ENCODE assay signal across 26 mouse cellular contexts in the genomic region with DNA sequence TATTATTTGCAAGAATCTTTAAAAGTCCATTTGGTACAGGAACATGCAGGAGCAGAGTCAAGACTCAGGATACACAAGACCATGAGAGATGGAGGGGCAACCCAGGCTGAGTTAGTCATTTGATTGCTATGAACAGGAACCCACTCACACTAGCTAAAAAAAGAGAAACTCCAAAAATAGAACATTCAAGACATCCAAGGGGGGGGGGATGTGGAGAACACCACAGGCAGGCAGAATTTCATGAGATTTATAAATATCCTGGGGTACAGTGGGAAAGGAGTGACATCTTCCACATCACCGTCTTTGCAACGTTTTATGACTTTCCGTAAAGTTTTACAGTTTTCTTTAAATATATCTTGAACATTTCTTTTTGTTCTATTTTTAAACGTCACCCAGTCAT.
DNase-seq lines count a peak whose midpoint lies in the region; ATAC-seq and TF ChIP-seq lines count a peak whose summit lies in the region.
"Had no signal": no experiment of that assay in that cellular context is flagged by ENCODE, and none has a peak within 500 bp of the region (broad histone marks: within the 10 kb centered on the region; RNA-seq: fewer than 3 reads in every experiment).

No protein-coding gene starts in this region.

- DNase-seq in frontal cortex, postnatal 14 days (ENCODE audit: low spot score in 2 of 2): no peak
- peak; percentile 39 for DNase-seq in layer of hippocampus, adult 9-11 months
- no peak for DNase-seq in layer of hippocampus, postnatal 14 days (ENCODE audit: low spot score in 2 of 2)
- DNase-seq in CH12.LX (ENCODE audit: extremely low read depth): no peak
- no peak for DNase-seq in liver, postnatal 0 days
- DNase-seq: adrenal gland, adult 2 months; adrenal gland, postnatal 14 days; B cell, adult 2 months; cerebellum, adult 11-12 months; cerebellum, adult 8-10 months; cerebellum, postnatal 10 days; cerebellum, postnatal 36 days; embryo, embryonic 11 days; gastrocnemius, postnatal 10 days; gastrocnemius, postnatal 36 days; kidney, adult 11 months had no signal

- H3K4me3 ChIP-seq in CH12.LX (replicated peaks in 1 of 3; ENCODE audit: low read depth in 2 of 3, low read length in 2 of 3, poor library complexity in 1 of 3): no peak overlapping the region
- H3K4me3 ChIP-seq in liver, postnatal 0 days (ENCODE audit: low read depth, low read length): no peak overlapping the region
- H3K4me3 ChIP-seq: embryonic facial prominence, embryonic 10.5 days; embryonic facial prominence, embryonic 13.5 days; erythroblast, embryonic 14.5 days; forebrain, embryonic 12.5 days; heart, embryonic 12.5 days; hindbrain, embryonic 13.5 days; intestine, embryonic 15.5 days had no signal

- TF ChIP-seq EP300 in CH12.LX (IDR thresholded peaks at IDR 0.05; ENCODE audit: low read length): 0 out of 2 replicates have a peak, but pooled peaks have one; percentile 15
- TF ChIP-seq EP300 in liver, postnatal 0 days (IDR thresholded peaks at IDR 0.05; ENCODE audit: low read depth): no peak

- no peaks in the 10 kb centered on the region for H3K9me3 ChIP-seq in CH12.LX (replicated peaks; ENCODE audit: low read length)
- no peaks in the 10 kb centered on the region for H3K9me3 ChIP-seq in liver, postnatal 0 days (ENCODE audit: low read length)
- H3K9me3 ChIP-seq: embryonic facial prominence, embryonic 10.5 days; embryonic facial prominence, embryonic 13.5 days; forebrain, embryonic 12.5 days; heart, embryonic 12.5 days; hindbrain, embryonic 13.5 days; intestine, embryonic 15.5 days had no signal

- H3K27ac ChIP-seq in CH12.LX (ENCODE audit: insufficient read depth, low read depth): no peak overlapping the region
- no peak overlapping the region for H3K27ac ChIP-seq in liver, postnatal 0 days (ENCODE audit: low read depth)
- H3K27ac ChIP-seq: embryonic facial prominence, embryonic 10.5 days; embryonic facial prominence, embryonic 13.5 days; forebrain, embryonic 12.5 days; hindbrain, embryonic 13.5 days; intestine, embryonic 15.5 days had no signal

- TF ChIP-seq POLR2A in CH12.LX (IDR thresholded peaks at IDR 0.05; ENCODE audit: low read depth, low read length): no peak

- H3K4me2 ChIP-seq in CH12.LX (ENCODE audit: insufficient read depth, low read depth, poor library complexity, severe bottlenecking): no peak overlapping the region
- H3K4me2 ChIP-seq in liver, postnatal 0 days (ENCODE audit: low read depth, low read length): no peak overlapping the region
- H3K4me2 ChIP-seq: embryonic facial prominence, embryonic 13.5 days; forebrain, embryonic 12.5 days; heart, embryonic 12.5 days; hindbrain, embryonic 13.5 days; intestine, embryonic 15.5 days had no signal

- dilution Hi-C loops in CH12.LX (cut with MboI; ENCODE audit: extremely low pct_ligation_motif_present, extremely low pct_unique_long_range_greater_than_20kb, low sequenced_read_pairs): no loop called here

- WGBS in liver, postnatal 0 days (ENCODE audit: insufficient replicate concordance): 64% methylated on average over 4 of the region's 4 CpGs

- peaks cover 0 to 21% of the 10 kb centered on the region in 2 experiments; a peak in 3 of 4 replicates for H3K4me1 ChIP-seq in CH12.LX (ENCODE audit: control insufficient read depth in 1 of 2, insufficient read depth in 2 of 2)
- no peaks in the 10 kb centered on the region for H3K4me1 ChIP-seq in liver, postnatal 0 days (ENCODE audit: insufficient read depth)
- H3K4me1 ChIP-seq: embryonic facial prominence, embryonic 10.5 days; embryonic facial prominence, embryonic 13.5 days; intestine, embryonic 15.5 days had no signal

- H3K79me2 ChIP-seq in CH12.LX (replicated peaks; ENCODE audit: control insufficient read depth, extremely low read depth, insufficient read depth, poor library complexity, severe bottlenecking): no peaks in the 10 kb centered on the region

- no peaks in the 10 kb centered on the region for H3K27me3 ChIP-seq in CH12.LX (replicated peaks)
- H3K27me3 ChIP-seq in liver, postnatal 0 days (ENCODE audit: insufficient read depth, low read length): no peaks in the 10 kb centered on the region
- H3K27me3 ChIP-seq: embryonic facial prominence, embryonic 13.5 days; forebrain, embryonic 12.5 days; hindbrain, embryonic 13.5 days; intestine, embryonic 15.5 days had no signal

- no peak for TF ChIP-seq RAD21 in CH12.LX (IDR thresholded peaks at IDR 0.05; ENCODE audit: low read depth, low read length)

- in situ Hi-C loops in CH12.LX (cut with MboI; ENCODE audit: low pct_ligation_motif_present, low pct_unique_long_range_greater_than_20kb, low sequenced_read_pairs): no loop called here

- no peaks in the 10 kb centered on the region for H3K36me3 ChIP-seq in CH12.LX (replicated peaks in 1 of 2; ENCODE audit: control insufficient read depth in 1 of 2, insufficient read depth in 1 of 2, low read length in 1 of 2)
- no peaks in the 10 kb centered on the region for H3K36me3 ChIP-seq in liver, postnatal 0 days (replicated peaks; ENCODE audit: insufficient read depth, low read length)
- H3K36me3 ChIP-seq: embryonic facial prominence, embryonic 10.5 days; embryonic facial prominence, embryonic 13.5 days; forebrain, embryonic 12.5 days; heart, embryonic 12.5 days; hindbrain, embryonic 13.5 days; intestine, embryonic 15.5 days had no signal

- ATAC-seq in frontal cortex, adult (ENCODE audit: low TSS enrichment): peak; percentile 49; the same call in 1 of the 2 replicates
- ATAC-seq in liver, postnatal 0 days: no peak
- ATAC-seq: forebrain, embryonic 16.5 days; hindbrain, embryonic 16.5 days; intestine, embryonic 15.5 days had no signal

- TF ChIP-seq CTCF in CH12.LX (conservative IDR thresholded peaks at IDR 0.05 in 1 of 2, IDR thresholded peaks at IDR 0.05 in 1 of 2; ENCODE audit: low read depth in 2 of 2, low read length in 2 of 2): no peak
- no peak for TF ChIP-seq CTCF in liver, postnatal 0 days (IDR thresholded peaks at IDR 0.05; ENCODE audit: low read depth)

- H3K9ac ChIP-seq in CH12.LX (ENCODE audit: insufficient read depth, low read depth): no peak overlapping the region
- no peak overlapping the region for H3K9ac ChIP-seq in liver, postnatal 0 days (replicated peaks)
- H3K9ac ChIP-seq: embryonic facial prominence, embryonic 13.5 days; forebrain, embryonic 12.5 days; heart, embryonic 12.5 days; hindbrain, embryonic 13.5 days; intestine, embryonic 15.5 days had no signal

TF ChIP-seq in CH12.LX, 34 proteins besides CTCF, POLR2A, EP300 and RAD21:
- TF ChIP-seq MEF2A (IDR thresholded peaks at IDR 0.05; ENCODE audit: borderline replicate concordance, low read depth, low read length): peak; percentile 78
- TF ChIP-seq MAZ (IDR thresholded peaks at IDR 0.05; ENCODE audit: low read depth, low read length): no peak
